Mouse (Mus musculus) liver, embryonic 14.5 days (tissue): ENCODE results near the gene Atp11a.

Source experiments
- CTCF ChIP-seq: IDR thresholded peaks from 2 replicates; pipeline ENCODE4 v1.5.1; 2016; ENCODE audit warnings: antibody characterized with exemption, low read depth, control low read depth
- EP300 ChIP-seq: IDR thresholded peaks from 2 replicates; pipeline ENCODE4 v1.6.1; 2016; ENCODE audit warnings: antibody characterized with exemption, low read depth

GRCm38 (mm10) chr8:12915187-12916006 is 158.6 kb downstream of the Atp11a start:
- TF ChIP-seq CTCF, result no peak
- TF ChIP-seq EP300, result no peak
